Comparison of ENCODE assay signal across 17 mouse cellular contexts in the genomic region with DNA sequence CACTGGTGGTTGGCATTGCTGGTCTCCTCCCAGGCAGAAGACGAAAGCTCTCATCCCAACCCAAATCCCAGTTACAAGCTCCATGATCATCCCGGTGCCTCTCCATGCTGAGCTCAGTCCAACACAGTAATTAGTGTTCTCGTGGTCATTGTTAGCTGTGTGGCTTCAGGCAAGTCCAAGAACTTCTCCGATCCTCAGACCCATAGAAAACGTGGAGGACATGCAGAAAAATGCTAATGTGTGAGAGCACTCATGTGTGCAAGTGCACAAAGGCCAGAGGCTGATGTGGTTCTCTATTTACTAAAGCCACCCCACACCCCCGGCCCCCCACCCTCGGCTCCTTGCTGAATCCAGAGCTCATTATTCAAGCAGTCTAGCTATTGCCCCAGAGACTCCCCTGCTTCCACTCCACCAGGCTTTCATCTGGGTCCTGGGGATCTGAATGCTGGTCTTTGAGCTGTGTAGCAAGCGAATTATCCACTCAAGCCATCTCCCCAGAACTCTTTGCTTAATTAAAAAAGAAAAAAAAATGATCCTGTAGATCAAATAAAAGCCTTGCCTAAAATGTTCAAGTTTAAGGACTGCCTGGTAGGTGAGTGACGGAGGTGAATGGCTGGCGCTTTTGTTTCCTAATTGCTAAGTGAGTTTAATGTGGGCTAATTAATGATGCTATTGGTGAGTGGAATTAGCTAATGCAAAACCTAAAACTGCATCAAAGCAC. TPM values are rescaled to one million over a fixed set of nuclear protein-coding genes. Genes with fewer than 3 reads are reported as not detected.
DNase-seq lines count a peak whose midpoint lies in the region; ATAC-seq and TF ChIP-seq lines count a peak whose summit lies in the region.
"Had no signal": no experiment of that assay in that cellular context is flagged by ENCODE, and none has a peak within 500 bp of the region (broad histone marks: within the 10 kb centered on the region; RNA-seq: fewer than 3 reads in every experiment).

No protein-coding gene starts in this region.

- H3K36me3 ChIP-seq in lung, embryonic 15.5 days = no peaks in the 10 kb centered on the region
- no peaks in the 10 kb centered on the region for H3K36me3 ChIP-seq in forebrain, embryonic 15.5 days
- no peaks in the 10 kb centered on the region for H3K36me3 ChIP-seq in limb, embryonic 14.5 days (ENCODE audit: control insufficient read depth, insufficient read depth, low read length)
- H3K36me3 ChIP-seq in neural tube, embryonic 15.5 days = no peaks in the 10 kb centered on the region
- H3K36me3 ChIP-seq: heart, embryonic 15.5 days; limb, embryonic 15.5 days had no signal

- H3K4me2 ChIP-seq in lung, embryonic 15.5 days = peak overlapping the region; percentile 21; the same call in 1 of the 2 replicates
- peak overlapping the region; percentile 37; the same call in 1 of the 2 replicates for H3K4me2 ChIP-seq in forebrain, embryonic 15.5 days (replicated peaks)
- 0 out of 2 replicates have a peak overlapping the region, but pooled peaks have one; percentile 2 for H3K4me2 ChIP-seq in limb, embryonic 14.5 days (replicated peaks; ENCODE audit: low read depth, low read length, severe bottlenecking)
- H3K4me2 ChIP-seq in neural tube, embryonic 15.5 days = peak overlapping the region; percentile 27; the same call in 1 of the 2 replicates

- DNase-seq in lung, postnatal 10 days = no peak
- no peak for DNase-seq in limb, embryonic 14.5 days (ENCODE audit: low spot score)
- DNase-seq in thymus, postnatal 4 days = no peak
- no peak for DNase-seq in spleen, adult 18-20 months

- no peak for TF ChIP-seq POLR2A in limb, embryonic 14.5 days (IDR thresholded peaks at IDR 0.05; ENCODE audit: borderline replicate concordance, extremely low read depth, insufficient read depth, insufficient read length)

- H3K4me1 ChIP-seq in lung, embryonic 15.5 days = peaks cover 3% of the 10 kb centered on the region; the same call in 1 of the 2 replicates
- peaks cover 20% of the 10 kb centered on the region for H3K4me1 ChIP-seq in forebrain, embryonic 15.5 days
- no peaks in the 10 kb centered on the region for H3K4me1 ChIP-seq in limb, embryonic 14.5 days (ENCODE audit: control insufficient read depth, insufficient read depth, low read length)
- peaks cover 22% of the 10 kb centered on the region for H3K4me1 ChIP-seq in neural tube, embryonic 15.5 days

- no peak for ATAC-seq in lung, embryonic 15.5 days (ENCODE audit: borderline replicate concordance, extremely low read depth, low FRiP score, low TSS enrichment)
- ATAC-seq in forebrain, embryonic 15.5 days (replicated peaks) = peak; percentile 88
- no peak for ATAC-seq in limb, embryonic 14.5 days (ENCODE audit: low FRiP score, low read depth)
- ATAC-seq in neural tube, embryonic 15.5 days (ENCODE audit: low FRiP score) = peak; percentile 56
- no peak for ATAC-seq in megakaryocyte-erythroid progenitor cell, adult 5-6 weeks (replicated peaks; ENCODE audit: low FRiP score, low TSS enrichment, poor library complexity, severe bottlenecking)
- ATAC-seq: activated CD4-positive, CD25-positive, alpha-beta regulatory T cell, adult 4 months had no signal

- peaks cover 7% of the 10 kb centered on the region; the same call in 1 of the 2 replicates for H3K27me3 ChIP-seq in lung, embryonic 15.5 days
- peaks cover 17% of the 10 kb centered on the region for H3K27me3 ChIP-seq in forebrain, embryonic 15.5 days
- no peaks in the 10 kb centered on the region for H3K27me3 ChIP-seq in limb, embryonic 14.5 days (ENCODE audit: control insufficient read depth, insufficient read depth, low read length)
- H3K27me3 ChIP-seq in neural tube, embryonic 15.5 days (replicated peaks) = peaks cover 5% of the 10 kb centered on the region; the same call in 1 of the 2 replicates
- H3K27me3 ChIP-seq: limb, embryonic 15.5 days had no signal

- no peaks in the 10 kb centered on the region for H3K9me3 ChIP-seq in lung, embryonic 15.5 days
- H3K9me3 ChIP-seq in forebrain, embryonic 15.5 days = no peaks in the 10 kb centered on the region
- no peaks in the 10 kb centered on the region for H3K9me3 ChIP-seq in limb, embryonic 14.5 days (ENCODE audit: control insufficient read depth, low read length)
- H3K9me3 ChIP-seq in neural tube, embryonic 15.5 days (replicated peaks) = no peaks in the 10 kb centered on the region
- H3K9me3 ChIP-seq: heart, embryonic 15.5 days; limb, embryonic 15.5 days had no signal

- no peak overlapping the region for H3K4me3 ChIP-seq in lung, embryonic 15.5 days
- no peak overlapping the region for H3K4me3 ChIP-seq in forebrain, embryonic 15.5 days
- H3K4me3 ChIP-seq in limb, embryonic 14.5 days (replicated peaks; ENCODE audit: low read length) = no peak overlapping the region
- H3K4me3 ChIP-seq in neural tube, embryonic 15.5 days (replicated peaks) = no peak overlapping the region
- H3K4me3 ChIP-seq: erythroblast, embryonic 14.5 days; heart, embryonic 15.5 days had no signal

- no peak overlapping the region for H3K27ac ChIP-seq in lung, embryonic 15.5 days
- H3K27ac ChIP-seq in forebrain, embryonic 15.5 days (replicated peaks) = peak overlapping the region; percentile 67
- H3K27ac ChIP-seq in limb, embryonic 14.5 days (replicated peaks; ENCODE audit: low read depth, low read length) = no peak overlapping the region
- peak overlapping the region; percentile 60; the same call in 1 of the 2 replicates for H3K27ac ChIP-seq in neural tube, embryonic 15.5 days (replicated peaks)
- H3K27ac ChIP-seq: heart, embryonic 15.5 days; limb, embryonic 15.5 days had no signal

- WGBS in lung, embryonic 15.5 days = 70% methylated on average over 10 of the region's 10 CpGs
- WGBS in forebrain, embryonic 15.5 days = 7% methylated on average over 10 of the region's 10 CpGs
- WGBS in limb, embryonic 14.5 days = 61% methylated on average over 10 of the region's 10 CpGs
- WGBS in neural tube, embryonic 15.5 days = 27% methylated on average over 10 of the region's 10 CpGs

- H3K9ac ChIP-seq in lung, embryonic 15.5 days = no peak overlapping the region
- H3K9ac ChIP-seq in forebrain, embryonic 15.5 days (replicated peaks) = no peak overlapping the region
- H3K9ac ChIP-seq in limb, embryonic 14.5 days (ENCODE audit: low read depth, low read length, severe bottlenecking) = no peak overlapping the region
- H3K9ac ChIP-seq in neural tube, embryonic 15.5 days (replicated peaks) = no peak overlapping the region
- H3K9ac ChIP-seq: heart, embryonic 15.5 days; limb, embryonic 15.5 days; lung, embryonic 14.5 days had no signal

RNA-seq across cellular contexts. Expression of a gene that starts 2.7 kb away (rescaled TPM):
- polyA plus RNA-seq in lung, embryonic 15.5 days (2015; fragmentation: Nextera tagmentation; extraction: Ambion mirVana) = 0.35 and 0.40 TPM in 2 replicates
- 0.64 and 0.90 TPM in 2 replicates for polyA plus RNA-seq in forebrain, embryonic 15.5 days (2015; fragmentation: Nextera tagmentation; extraction: Ambion mirVana)
- polyA plus RNA-seq in limb, embryonic 14.5 days (2012; rRNA removed) = 2.2 and 2.3 TPM in 2 replicates
- 2.3 and 2.8 TPM in 2 replicates for polyA plus RNA-seq in limb, embryonic 14.5 days (2014; fragmentation: Nextera tagmentation; extraction: Ambion mirVana)
- polyA plus RNA-seq in neural tube, embryonic 15.5 days (2015; fragmentation: Nextera tagmentation; extraction: Ambion mirVana) = 0.06 and 0.28 TPM in 2 replicates
- not detected in 2 replicates for total RNA-seq in megakaryocyte-erythroid progenitor cell, adult 5-6 weeks (2014; fragmentation: Nextera tagmentation)
- not detected in 2 replicates for total RNA-seq in megakaryocyte-erythroid progenitor cell, adult 5-6 weeks (2017)
- total RNA-seq: MEL; monocyte, adult 5-6 weeks had no signal
- polyA plus RNA-seq: erythroblast, embryonic 14.5 days had no signal

RNA-seq across cellular contexts. Expression of a gene that starts 45.3 kb away (rescaled TPM):
- polyA plus RNA-seq in lung, embryonic 15.5 days (2015; fragmentation: Nextera tagmentation; extraction: Ambion mirVana) = not detected in 2 replicates
- not detected in 2 replicates for polyA plus RNA-seq in forebrain, embryonic 15.5 days (2015; fragmentation: Nextera tagmentation; extraction: Ambion mirVana)
- polyA plus RNA-seq in limb, embryonic 14.5 days (2012; rRNA removed) = not detected in 2 replicates
- not detected in 2 replicates for polyA plus RNA-seq in limb, embryonic 14.5 days (2014; fragmentation: Nextera tagmentation; extraction: Ambion mirVana)
- polyA plus RNA-seq in neural tube, embryonic 15.5 days (2015; fragmentation: Nextera tagmentation; extraction: Ambion mirVana) = not detected in 2 replicates
- not detected in 2 replicates for total RNA-seq in megakaryocyte-erythroid progenitor cell, adult 5-6 weeks (2014; fragmentation: Nextera tagmentation)
- total RNA-seq in megakaryocyte-erythroid progenitor cell, adult 5-6 weeks (2017) = not detected in 2 replicates
- total RNA-seq: gastrocnemius, postnatal 25 days; MEL; monocyte, adult 5-6 weeks had no signal
- polyA plus RNA-seq: activated CD4-positive, CD25-positive, alpha-beta regulatory T cell, adult 4 months; erythroblast, embryonic 14.5 days; heart, embryonic 15.5 days; kidney, adult 2 months; limb, embryonic 15.5 days; lung, embryonic 14.5 days had no signal

Comparison
In these comparisons a context has a peak if more than half of its experiments do, and no peak if none do; other contexts are left out.
1. ATAC-seq: peak in forebrain, embryonic 15.5 days (single experiment) and neural tube, embryonic 15.5 days (single experiment); none in lung, embryonic 15.5 days (single experiment), limb, embryonic 14.5 days (single experiment) and megakaryocyte-erythroid progenitor cell, adult 5-6 weeks (single experiment).
2. H3K27ac ChIP-seq: peak in forebrain, embryonic 15.5 days (single experiment) and neural tube, embryonic 15.5 days (single experiment); none in lung, embryonic 15.5 days (single experiment) and limb, embryonic 14.5 days (single experiment).
3. Peak in every context shown above with its lines, with median percentiles within 50 percentile points of each other: H3K4me2 ChIP-seq.